Comparison of ENCODE assay signal across 8 mouse cellular contexts in the genomic region with DNA sequence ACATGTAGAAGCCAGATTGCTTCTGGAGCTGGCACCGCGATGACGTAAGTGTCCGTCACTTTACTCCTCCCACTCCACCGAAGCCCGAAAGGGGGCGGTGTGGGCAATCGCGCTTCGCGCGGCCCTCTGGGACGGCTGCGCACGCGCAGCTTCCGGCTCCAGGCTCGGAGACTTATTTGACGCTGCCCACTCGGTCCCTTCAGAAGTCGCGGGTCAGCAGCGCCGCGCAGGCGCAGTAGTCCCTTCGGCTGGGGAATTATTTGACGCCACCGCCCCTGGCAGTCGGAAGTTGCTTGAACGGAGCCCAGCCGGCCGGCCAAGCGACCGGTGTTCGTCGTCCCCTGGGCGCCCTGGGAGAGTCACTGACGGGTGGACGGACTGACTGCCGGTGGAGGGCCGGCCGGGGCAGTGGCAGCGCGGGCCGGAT. TPM values are rescaled to one million over a fixed set of nuclear protein-coding genes. Genes with fewer than 3 reads are reported as not detected.
DNase-seq lines count a peak whose midpoint lies in the region; ATAC-seq and TF ChIP-seq lines count a peak whose summit lies in the region.

Gene Ralgapb (plus strand): TSS at position 254 of the 427 bp plus-strand sequence.

- ATAC-seq in cerebellum, adult (ENCODE audit: insufficient number of reproducible peaks, low FRiP score, low TSS enrichment), result peak; percentile 88
- peak; percentile 94 for ATAC-seq in forebrain, embryonic 13.5 days
- peak; percentile 87 for ATAC-seq in liver, postnatal 0 days
- peak; percentile 91 for ATAC-seq in neural tube, embryonic 14.5 days (ENCODE audit: low read depth)

- H3K36me3 ChIP-seq in ES-Bruce4 (ENCODE audit: control insufficient read depth, insufficient read depth, low read length, poor library complexity, severe bottlenecking), result no peaks in the 10 kb centered on the region
- no peaks in the 10 kb centered on the region for H3K36me3 ChIP-seq in forebrain, embryonic 13.5 days (ENCODE audit: poor library complexity, severe bottlenecking)
- H3K36me3 ChIP-seq in liver, postnatal 0 days (replicated peaks; ENCODE audit: insufficient read depth, low read length), result no peaks in the 10 kb centered on the region
- H3K36me3 ChIP-seq in neural tube, embryonic 14.5 days (ENCODE audit: control insufficient read depth, insufficient read depth, low read length), result no peaks in the 10 kb centered on the region

- under 1% methylated on average over 46 of the region's 46 CpGs for WGBS in forebrain, embryonic 13.5 days
- under 1% methylated on average over 46 of the region's 46 CpGs for WGBS in large intestine, adult 2 months
- 2% methylated on average over 46 of the region's 46 CpGs for WGBS in liver, postnatal 0 days (ENCODE audit: insufficient replicate concordance)
- WGBS in neural tube, embryonic 14.5 days, result under 1% methylated on average over 46 of the region's 46 CpGs

- TF ChIP-seq POLR2A in ES-Bruce4 (IDR thresholded peaks at IDR 0.05; ENCODE audit: insufficient read depth, low read length), result no peak

- H3K4me1 ChIP-seq in ES-Bruce4 (ENCODE audit: control insufficient read depth, insufficient read depth, low read length), result peaks cover 2% of the 10 kb centered on the region
- H3K4me1 ChIP-seq in forebrain, embryonic 13.5 days, result peaks cover 15% of the 10 kb centered on the region
- peaks cover 27% of the 10 kb centered on the region for H3K4me1 ChIP-seq in liver, postnatal 0 days (ENCODE audit: insufficient read depth)
- peaks cover 17% of the 10 kb centered on the region for H3K4me1 ChIP-seq in neural tube, embryonic 14.5 days (ENCODE audit: control insufficient read depth, insufficient read depth, low read length)

- H3K27ac ChIP-seq in ES-Bruce4 (ENCODE audit: insufficient read depth, low read length), result no peak within 1 kb of the TSS
- peak within 1 kb of the TSS; percentile 76 for H3K27ac ChIP-seq in forebrain, embryonic 13.5 days
- H3K27ac ChIP-seq in liver, postnatal 0 days (ENCODE audit: low read depth), result peak within 1 kb of the TSS; percentile 93
- H3K27ac ChIP-seq in neural tube, embryonic 14.5 days (ENCODE audit: low read depth, low read length), result peak within 1 kb of the TSS; percentile 88

- no peaks in the 10 kb centered on the region for H3K9me3 ChIP-seq in ES-Bruce4 (replicated peaks; ENCODE audit: control insufficient read depth, insufficient read depth, low read length, poor library complexity, severe bottlenecking)
- H3K9me3 ChIP-seq in forebrain, embryonic 13.5 days (replicated peaks), result no peaks in the 10 kb centered on the region
- no peaks in the 10 kb centered on the region for H3K9me3 ChIP-seq in liver, postnatal 0 days (ENCODE audit: low read length)
- no peaks in the 10 kb centered on the region for H3K9me3 ChIP-seq in neural tube, embryonic 14.5 days (ENCODE audit: control insufficient read depth, low read length)

- peak within 1 kb of the TSS; percentile 95 for H3K4me2 ChIP-seq in forebrain, embryonic 13.5 days
- H3K4me2 ChIP-seq in liver, postnatal 0 days (ENCODE audit: low read depth, low read length), result peak within 1 kb of the TSS; percentile 96
- H3K4me2 ChIP-seq in neural tube, embryonic 14.5 days (ENCODE audit: low read depth, low read length), result peak within 1 kb of the TSS; percentile 92

- peak; percentile 56 for TF ChIP-seq CTCF in ES-Bruce4 (IDR thresholded peaks at IDR 0.05; ENCODE audit: low read depth, low read length)
- TF ChIP-seq CTCF in liver, postnatal 0 days (IDR thresholded peaks at IDR 0.05; ENCODE audit: low read depth), result peak; percentile 88

- TF ChIP-seq EP300 in ES-Bruce4 (IDR thresholded peaks at IDR 0.05; ENCODE audit: insufficient read depth, low read depth, low read length), result no peak
- TF ChIP-seq EP300 in liver, postnatal 0 days (IDR thresholded peaks at IDR 0.05; ENCODE audit: low read depth), result peak; percentile 62; the same call in 1 of the 2 replicates

- intact Hi-C loops in heart, postnatal 10 days (cut with DNase I), result no loop called here

- H3K9ac ChIP-seq in ES-Bruce4 (ENCODE audit: low read depth, poor library complexity, severe bottlenecking), result peak within 1 kb of the TSS; percentile 93
- H3K9ac ChIP-seq in forebrain, embryonic 13.5 days, result peak within 1 kb of the TSS; percentile 95
- peak within 1 kb of the TSS; percentile 94 for H3K9ac ChIP-seq in liver, postnatal 0 days (replicated peaks)
- peak within 1 kb of the TSS; percentile 90 for H3K9ac ChIP-seq in neural tube, embryonic 14.5 days (replicated peaks; ENCODE audit: low read depth, low read length)

- no peaks in the 10 kb centered on the region for H3K27me3 ChIP-seq in ES-Bruce4 (ENCODE audit: control insufficient read depth, insufficient read depth, low read length, poor library complexity, severe bottlenecking)
- no peaks in the 10 kb centered on the region for H3K27me3 ChIP-seq in forebrain, embryonic 13.5 days
- no peaks in the 10 kb centered on the region for H3K27me3 ChIP-seq in liver, postnatal 0 days (ENCODE audit: insufficient read depth, low read length)
- H3K27me3 ChIP-seq in neural tube, embryonic 14.5 days (ENCODE audit: control insufficient read depth, insufficient read depth, low read length), result no peaks in the 10 kb centered on the region

- peak; percentile 99 for DNase-seq in heart, postnatal 10 days
- peak; percentile 88 for DNase-seq in large intestine, adult 2 months (ENCODE audit: low read depth, low spot score)
- peak; percentile 98 for DNase-seq in liver, postnatal 0 days
- peak; percentile 99 for DNase-seq in testis, postnatal 10 days (ENCODE audit: low spot score)

- peak within 1 kb of the TSS; percentile 88 for H3K4me3 ChIP-seq in ES-Bruce4 (ENCODE audit: low read depth, low read length)
- peak within 1 kb of the TSS; percentile 97 for H3K4me3 ChIP-seq in forebrain, embryonic 13.5 days
- H3K4me3 ChIP-seq in liver, postnatal 0 days (ENCODE audit: low read depth, low read length), result peak within 1 kb of the TSS; percentile 96
- H3K4me3 ChIP-seq in neural tube, embryonic 14.5 days (ENCODE audit: low read depth, low read length), result peak within 1 kb of the TSS; percentile 88

RNA-seq across cellular contexts. Expression of gene Ralgapb, which starts in this region (rescaled TPM):
- 54.6 and 57.7 TPM in 2 replicates for polyA plus RNA-seq in ES-Bruce4 (2011; ENCODE audit: insufficient read depth, insufficient read length, low read depth, missing spikeins)
- polyA plus RNA-seq in forebrain, embryonic 13.5 days (2015; fragmentation: Nextera tagmentation; extraction: Ambion mirVana), result 20.4 and 22.3 TPM in 2 replicates
- 10 to 100 TPM; 30.5 to 33.3 TPM for total RNA-seq in heart, postnatal 10 days (2021)
- 12.0 and 21.8 TPM in 2 replicates for polyA plus RNA-seq in large intestine, adult 2 months (2012; rRNA removed)
- 4.3 and 5.1 TPM in 2 replicates for polyA plus RNA-seq in liver, postnatal 0 days (2015; fragmentation: Nextera tagmentation; extraction: Ambion mirVana)
- 30.5 and 39.4 TPM in 2 replicates for polyA plus RNA-seq in neural tube, embryonic 14.5 days (2014; fragmentation: Nextera tagmentation; extraction: Ambion mirVana)
